Mouse (Mus musculus): Measurements from ENCODE around the gene Emilin3. TPM values are rescaled to one million over a fixed set of nuclear protein-coding genes. Genes with fewer than 3 reads are reported as not detected.
A peak's percentile ranks its signal among the peaks of the same experiment; 100 is the strongest.

The Emilin3 gene
- polyA plus RNA-seq, 1 experiment from 2014 or later = not detected

DNA sequence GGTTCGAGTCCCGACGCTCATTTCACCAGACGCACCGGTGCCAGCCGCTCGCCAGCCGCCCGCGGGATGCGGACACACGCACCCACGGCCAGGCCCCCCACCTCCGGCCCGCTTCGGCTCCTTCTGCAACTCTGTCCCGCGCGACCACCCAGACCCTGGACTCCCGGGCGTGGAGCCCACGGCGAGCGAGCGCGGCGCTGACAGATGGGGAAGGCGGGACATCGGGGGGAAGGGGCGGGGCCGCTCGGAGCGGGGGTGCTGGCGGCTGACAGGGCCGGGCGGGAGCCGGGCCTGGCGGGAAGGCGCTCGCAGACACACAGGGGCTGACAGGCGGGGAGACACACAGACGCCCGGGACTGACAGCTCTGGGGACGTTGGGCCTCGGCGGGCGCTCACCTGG lies 39.7 kb downstream of the Emilin3 start:
- TF ChIP-seq CTCF (IDR thresholded peaks at IDR 0.05; ENCODE audit: low read depth) (no peak), EP300 (IDR thresholded peaks at IDR 0.05; ENCODE audit: low read depth) (no peak)
- Histone ChIP-seq H3K4me3 (ENCODE audit: low read depth, low read length) (peak overlapping the region; percentile 75), H3K27ac (ENCODE audit: low read depth) (peak overlapping the region; percentile 94), H3K4me1 (ENCODE audit: insufficient read depth) (peaks cover 8% of the 10 kb centered on the region; the same call in 1 of the 2 replicates), H3K9me3 (ENCODE audit: low read length) (peaks cover 4% of the 10 kb centered on the region; the same call in 1 of the 2 replicates), H3K36me3 (replicated peaks; ENCODE audit: insufficient read depth, low read length) (no peaks in the 10 kb centered on the region), H3K4me2 (ENCODE audit: low read depth, low read length) (peak overlapping the region; percentile 80), H3K9ac (replicated peaks) (peak overlapping the region; percentile 89), H3K27me3 (ENCODE audit: insufficient read depth, low read length) (no peaks in the 10 kb centered on the region)
- DNase-seq (peak; percentile 83), ATAC-seq (peak; percentile 86)
- 1% methylated on average over 41 of the region's 47 CpGs for WGBS (ENCODE audit: insufficient replicate concordance)

DNA sequence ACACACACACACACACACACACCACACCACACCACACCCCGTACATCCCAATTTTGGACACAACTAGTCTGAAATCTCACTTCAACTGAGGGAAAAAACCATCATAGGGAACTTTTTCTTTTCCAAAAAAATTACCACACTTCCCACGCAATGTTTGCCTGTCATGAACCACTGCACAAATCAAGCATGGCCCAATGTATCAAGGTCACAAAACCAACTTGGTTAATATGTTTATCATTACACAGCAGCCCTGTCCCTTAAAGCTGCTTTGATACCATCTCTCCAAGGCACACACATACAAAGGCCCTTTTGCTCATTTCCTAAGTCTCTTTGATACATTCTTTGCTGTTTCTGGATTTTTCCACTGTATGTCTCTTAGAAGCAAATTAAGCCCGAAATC lies 40.8 kb downstream of the Emilin3 start:
- no peak for DNase-seq
- H3K4me3 ChIP-seq (ENCODE audit: low read depth, low read length) = peak overlapping the region; percentile 24
- TF ChIP-seq CTCF (IDR thresholded peaks at IDR 0.05; ENCODE audit: low read depth) = no peak
- no peak for TF ChIP-seq EP300 (IDR thresholded peaks at IDR 0.05; ENCODE audit: low read depth)
- WGBS (ENCODE audit: insufficient replicate concordance) = 69% methylated on average over 3 of the region's 3 CpGs
- H3K27ac ChIP-seq (ENCODE audit: low read depth) = no peak overlapping the region
- peaks cover 8% of the 10 kb centered on the region; the same call in 1 of the 2 replicates for H3K4me1 ChIP-seq (ENCODE audit: insufficient read depth)
- peak overlapping the region; percentile 60 for H3K4me2 ChIP-seq (ENCODE audit: low read depth, low read length)
- H3K9me3 ChIP-seq (ENCODE audit: low read length) = peaks cover 4% of the 10 kb centered on the region; the same call in 1 of the 2 replicates
- no peaks in the 10 kb centered on the region for H3K27me3 ChIP-seq (ENCODE audit: insufficient read depth, low read length)
- no peak for ATAC-seq
- H3K36me3 ChIP-seq (replicated peaks; ENCODE audit: insufficient read depth, low read length) = no peaks in the 10 kb centered on the region
- H3K9ac ChIP-seq (replicated peaks) = no peak overlapping the region

DNA sequence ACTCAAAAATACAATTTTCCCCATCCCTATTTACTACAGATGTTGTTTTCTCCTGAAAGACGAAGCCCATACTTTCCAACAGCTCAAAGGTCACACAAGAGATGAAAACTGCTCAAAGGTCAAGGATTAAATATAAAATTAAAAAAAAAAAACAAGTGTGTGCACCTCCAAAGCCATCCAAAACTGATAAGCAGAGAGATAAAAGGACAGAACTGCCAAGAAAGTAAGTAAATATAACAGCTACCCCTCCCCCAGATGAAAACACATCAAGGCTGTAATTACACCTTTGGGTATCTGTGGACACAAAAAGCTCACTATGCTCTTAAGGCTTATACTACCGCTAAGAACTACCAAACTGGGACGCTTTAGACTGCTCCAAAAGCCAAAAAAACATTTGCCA lies 42.7 kb downstream of the Emilin3 start:
- Histone ChIP-seq H3K4me1 (ENCODE audit: insufficient read depth) (peaks cover 8% of the 10 kb centered on the region; the same call in 1 of the 2 replicates), H3K27ac (ENCODE audit: low read depth) (no peak overlapping the region), H3K4me3 (ENCODE audit: low read depth, low read length) (no peak overlapping the region), H3K4me2 (ENCODE audit: low read depth, low read length) (no peak overlapping the region), H3K27me3 (ENCODE audit: insufficient read depth, low read length) (no peaks in the 10 kb centered on the region), H3K36me3 (replicated peaks; ENCODE audit: insufficient read depth, low read length) (no peaks in the 10 kb centered on the region), H3K9me3 (ENCODE audit: low read length) (no peaks in the 10 kb centered on the region), H3K9ac (replicated peaks) (no peak overlapping the region)
- DNase-seq (no peak), ATAC-seq (no peak)
- no peak for TF ChIP-seq EP300 (IDR thresholded peaks at IDR 0.05; ENCODE audit: low read depth)
- no peak for TF ChIP-seq CTCF (IDR thresholded peaks at IDR 0.05; ENCODE audit: low read depth)
- 69% methylated on average over 3 of the region's 3 CpGs for WGBS (ENCODE audit: insufficient replicate concordance)

DNA sequence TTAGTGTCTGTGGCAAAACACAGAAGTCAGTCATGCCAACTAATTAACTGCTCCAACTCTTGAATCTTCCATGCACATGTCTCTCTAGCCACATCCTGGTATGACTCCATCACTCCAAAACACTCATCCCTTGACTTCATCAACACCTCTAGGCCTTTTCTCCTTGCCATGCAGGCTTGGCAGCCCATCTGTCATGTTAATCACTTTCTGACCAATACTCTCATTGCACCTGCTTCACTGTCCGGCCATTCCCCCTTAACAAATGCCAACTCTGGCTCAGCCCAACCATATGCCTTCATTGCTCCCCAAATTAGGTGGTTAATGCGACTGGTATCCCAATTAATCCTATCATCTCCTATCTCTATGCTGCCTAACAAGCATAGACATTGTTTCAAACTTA lies 46.9 kb downstream of the Emilin3 start:
- H3K27ac ChIP-seq (ENCODE audit: low read depth) = no peak overlapping the region
- TF ChIP-seq EP300 (IDR thresholded peaks at IDR 0.05; ENCODE audit: low read depth) (no peak), CTCF (IDR thresholded peaks at IDR 0.05; ENCODE audit: low read depth) (no peak)
- no peaks in the 10 kb centered on the region for H3K9me3 ChIP-seq (ENCODE audit: low read length)
- H3K36me3 ChIP-seq (replicated peaks; ENCODE audit: insufficient read depth, low read length) = no peaks in the 10 kb centered on the region
- ATAC-seq (no peak), DNase-seq (no peak)
- WGBS (ENCODE audit: insufficient replicate concordance) = 67% methylated on average over 2 of the region's 2 CpGs
- no peaks in the 10 kb centered on the region; the same call in 1 of the 2 replicates for H3K4me1 ChIP-seq (ENCODE audit: insufficient read depth)
- no peak overlapping the region for H3K9ac ChIP-seq (replicated peaks)
- H3K27me3 ChIP-seq (ENCODE audit: insufficient read depth, low read length) = no peaks in the 10 kb centered on the region
- H3K4me3 ChIP-seq (ENCODE audit: low read depth, low read length) = no peak overlapping the region
- no peak overlapping the region for H3K4me2 ChIP-seq (ENCODE audit: low read depth, low read length)

DNA sequence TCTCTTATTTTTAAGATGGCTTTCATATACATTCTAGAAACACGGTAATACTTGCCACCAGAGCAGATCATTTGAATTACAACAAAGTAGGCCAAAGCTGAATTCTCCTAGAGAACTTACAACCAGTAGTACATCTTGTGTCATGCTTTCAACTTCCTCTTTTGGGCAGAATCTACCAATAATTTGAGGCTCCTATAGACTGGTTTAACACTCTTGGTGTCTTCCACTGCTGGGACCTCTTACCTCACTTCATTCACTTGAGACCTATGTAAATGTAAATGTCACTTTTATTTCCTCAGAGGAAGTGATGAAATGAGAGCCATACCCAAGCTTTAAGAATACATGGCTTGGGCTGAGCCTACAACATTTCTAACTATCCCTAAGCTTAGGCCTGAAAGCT lies 48.0 kb downstream of the Emilin3 start:
- Histone ChIP-seq H3K4me1 (ENCODE audit: insufficient read depth) (peaks cover 4% of the 10 kb centered on the region; the same call in 1 of the 2 replicates), H3K4me3 (ENCODE audit: low read depth, low read length) (no peak overlapping the region), H3K4me2 (ENCODE audit: low read depth, low read length) (no peak overlapping the region), H3K27me3 (ENCODE audit: insufficient read depth, low read length) (no peaks in the 10 kb centered on the region), H3K27ac (ENCODE audit: low read depth) (no peak overlapping the region), H3K36me3 (replicated peaks; ENCODE audit: insufficient read depth, low read length) (no peaks in the 10 kb centered on the region), H3K9ac (replicated peaks) (no peak overlapping the region), H3K9me3 (ENCODE audit: low read length) (no peaks in the 10 kb centered on the region)
- ATAC-seq (no peak), DNase-seq (no peak)
- 77% methylated on average over 1 of the region's 1 CpGs for WGBS (ENCODE audit: insufficient replicate concordance)
- TF ChIP-seq EP300 (IDR thresholded peaks at IDR 0.05; ENCODE audit: low read depth) (no peak), CTCF (IDR thresholded peaks at IDR 0.05; ENCODE audit: low read depth) (no peak)

DNA sequence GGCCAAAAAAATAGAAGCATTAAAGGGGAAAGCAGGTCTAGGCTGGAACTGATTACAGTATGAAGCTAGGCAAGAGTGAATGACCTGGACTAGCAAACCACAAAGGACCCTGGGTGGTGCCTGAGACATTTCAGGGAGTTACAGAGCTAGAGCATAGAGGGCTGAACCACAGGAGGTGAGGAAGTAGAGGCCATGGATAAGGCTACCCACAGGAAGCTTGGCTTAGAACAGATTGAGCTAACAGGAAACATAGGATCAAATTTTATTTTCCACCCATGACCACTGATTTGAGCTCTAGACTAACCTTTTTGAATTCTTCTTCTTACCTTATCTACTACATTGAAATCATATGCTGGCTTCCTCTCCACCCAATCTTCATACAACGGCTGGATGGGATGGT lies 51.8 kb downstream of the Emilin3 start:
- no peak overlapping the region for H3K4me2 ChIP-seq (ENCODE audit: low read depth, low read length)
- H3K36me3 ChIP-seq (replicated peaks; ENCODE audit: insufficient read depth, low read length) = no peaks in the 10 kb centered on the region
- TF ChIP-seq CTCF (IDR thresholded peaks at IDR 0.05; ENCODE audit: low read depth) (no peak), EP300 (IDR thresholded peaks at IDR 0.05; ENCODE audit: low read depth) (no peak)
- H3K9me3 ChIP-seq (ENCODE audit: low read length) = no peaks in the 10 kb centered on the region
- H3K4me1 ChIP-seq (ENCODE audit: insufficient read depth) = peaks cover 8% of the 10 kb centered on the region
- H3K27ac ChIP-seq (ENCODE audit: low read depth) = no peak overlapping the region
- ATAC-seq (no peak), DNase-seq (no peak)
- no peak overlapping the region for H3K9ac ChIP-seq (replicated peaks)
- 30% methylated on average over 1 of the region's 1 CpGs for WGBS (ENCODE audit: insufficient replicate concordance)
- no peaks in the 10 kb centered on the region for H3K27me3 ChIP-seq (ENCODE audit: insufficient read depth, low read length)
- no peak overlapping the region for H3K4me3 ChIP-seq (ENCODE audit: low read depth, low read length)

Other genes with a start within 250 kb of the Emilin3 start
- 5.0 and 6.6 TPM in 2 replicates for gene Plcg1, start 181.0 kb downstream of the Emilin3 start, polyA plus RNA-seq (2015; fragmentation: Nextera tagmentation; extraction: Ambion mirVana)
- gene Zhx3, start 39.3 kb downstream of the Emilin3 start, polyA plus RNA-seq (2015; fragmentation: Nextera tagmentation; extraction: Ambion mirVana) = 4.1 and 6.0 TPM in 2 replicates
- gene Lpin3, start 31.7 kb downstream of the Emilin3 start, polyA plus RNA-seq (2015; fragmentation: Nextera tagmentation; extraction: Ambion mirVana) = 0.91 and 1.2 TPM in 2 replicates
- 4.0 and 4.6 TPM in 2 replicates for gene Chd6, start 196.7 kb upstream of the Emilin3 start, polyA plus RNA-seq (2015; fragmentation: Nextera tagmentation; extraction: Ambion mirVana)